Mouse (Mus musculus): ENCODE measurements around the gene Wsb1.
A peak's percentile ranks its signal among the peaks of the same experiment; 100 is the strongest.
"Not testable (repeated sequence)": the region's sequence is repeated elsewhere in the genome, so short reads cannot be mapped to it uniquely, and the experiment has no call there.

Wsb1 gene

GRCm38 (mm10) chr11:79264376-79264775, 9.9 kb upstream of the Wsb1 start:
- DNase-seq (ENCODE audit: low read depth, low spot score), result no peak

- not testable (repeated sequence) for DNase-seq (ENCODE audit: low read depth, low spot score)
Observed at GRCm38 (mm10) chr11:79260126-79260525, 5.7 kb upstream of the Wsb1 start.

- DNase-seq (ENCODE audit: low read depth, low spot score), result no peak
Observed at GRCm38 (mm10) chr11:79258738-79259137, 4.3 kb upstream of the Wsb1 start.

GRCm38 (mm10) chr11:79253542-79254390, 705 bp downstream of the Wsb1 start:
- DNase-seq (ENCODE audit: low read depth, low spot score), result no peak

GRCm38 (mm10) chr11:79252881-79253541, 1.5 kb downstream of the Wsb1 start:
- no peak for DNase-seq (ENCODE audit: low read depth, low spot score)

GRCm38 (mm10) chr11:79239024-79239423, 15.4 kb downstream of the Wsb1 start:
- no peak for DNase-seq (ENCODE audit: low read depth, low spot score)

- no peak for DNase-seq (ENCODE audit: low read depth, low spot score)
Observed at GRCm38 (mm10) chr11:79238398-79238752, 16.1 kb downstream of the Wsb1 start.

GRCm38 (mm10) chr11:79237644-79238397, 16.6 kb downstream of the Wsb1 start:
- DNase-seq (ENCODE audit: low read depth, low spot score), result no peak

GRCm38 (mm10) chr11:79230251-79230570, 24.3 kb downstream of the Wsb1 start:
- DNase-seq (ENCODE audit: low read depth, low spot score), result no peak

GRCm38 (mm10) chr11:79229561-79230250, 24.8 kb downstream of the Wsb1 start:
- no peak for DNase-seq (ENCODE audit: low read depth, low spot score)

- DNase-seq (ENCODE audit: low read depth, low spot score), result no peak
Observed at GRCm38 (mm10) chr11:79229057-79229504, 25.4 kb downstream of the Wsb1 start.

GRCm38 (mm10) chr11:79228089-79228488, 26.4 kb downstream of the Wsb1 start:
- no peak for DNase-seq (ENCODE audit: low read depth, low spot score)

GRCm38 (mm10) chr11:79225371-79226155, 28.9 kb downstream of the Wsb1 start:
- no peak for DNase-seq (ENCODE audit: low read depth, low spot score)

- peak; percentile 78 for DNase-seq (ENCODE audit: low read depth, low spot score)
Observed at GRCm38 (mm10) chr11:79224562-79225280, 29.8 kb downstream of the Wsb1 start.

- DNase-seq (ENCODE audit: low read depth, low spot score), result no peak
Observed at GRCm38 (mm10) chr11:79223420-79223819, 31.1 kb downstream of the Wsb1 start.

- no peak for DNase-seq (ENCODE audit: low read depth, low spot score)
Observed at GRCm38 (mm10) chr11:79222661-79223060, 31.8 kb downstream of the Wsb1 start.

- DNase-seq (ENCODE audit: low read depth, low spot score), result no peak
Observed at GRCm38 (mm10) chr11:79221641-79222040, 32.8 kb downstream of the Wsb1 start.

- no peak for DNase-seq (ENCODE audit: low read depth, low spot score)
Observed at GRCm38 (mm10) chr11:79218936-79219626, 35.4 kb downstream of the Wsb1 start.

- no peak for DNase-seq (ENCODE audit: low read depth, low spot score)
Observed at GRCm38 (mm10) chr11:79218061-79218460, 36.4 kb downstream of the Wsb1 start.

- DNase-seq (ENCODE audit: low read depth, low spot score), result no peak
Observed at GRCm38 (mm10) chr11:79217133-79217532, 37.3 kb downstream of the Wsb1 start.

All from embryo, embryonic 11.5 days (tissue).